Mouse (Mus musculus): Measurements from ENCODE around the gene Nfkbil1. TPM values are rescaled to one million over a fixed set of nuclear protein-coding genes. Genes with fewer than 3 reads are reported as not detected.

Nfkbil1 gene
- polyA plus RNA-seq, 1 experiment: 7.9 TPM

GRCm38 (mm10) chr17:35174201-35174977 is 61.2 kb downstream of the Nfkbil1 start:
- Histone ChIP-seq H3K27me3 (ENCODE audit: control insufficient read depth, insufficient read depth, low read length, poor library complexity, severe bottlenecking) (no peaks in the 10 kb centered on the region), H3K9me3 (replicated peaks; ENCODE audit: control insufficient read depth, insufficient read depth, low read length, poor library complexity, severe bottlenecking) (no peaks in the 10 kb centered on the region), H3K36me3 (ENCODE audit: control insufficient read depth, insufficient read depth, low read length, poor library complexity, severe bottlenecking) (no peaks in the 10 kb centered on the region), H3K4me3 (ENCODE audit: low read depth, low read length) (no peak overlapping the region), H3K27ac (ENCODE audit: insufficient read depth, low read length) (no peak overlapping the region), H3K9ac (ENCODE audit: low read depth, poor library complexity, severe bottlenecking) (no peak overlapping the region), H3K4me1 (ENCODE audit: control insufficient read depth, insufficient read depth, low read length) (no peaks in the 10 kb centered on the region)
- TF ChIP-seq POLR2A (IDR thresholded peaks at IDR 0.05; ENCODE audit: insufficient read depth, low read length) (no peak), CTCF (IDR thresholded peaks at IDR 0.05; ENCODE audit: low read depth, low read length) (no peak), EP300 (IDR thresholded peaks at IDR 0.05; ENCODE audit: insufficient read depth, low read depth, low read length) (no peak)

GRCm38 (mm10) chr17:35173329-35173728 is 62.3 kb downstream of the Nfkbil1 start:
- H3K36me3 ChIP-seq (ENCODE audit: control insufficient read depth, insufficient read depth, low read length, poor library complexity, severe bottlenecking): no peaks in the 10 kb centered on the region
- no peaks in the 10 kb centered on the region for H3K4me1 ChIP-seq (ENCODE audit: control insufficient read depth, insufficient read depth, low read length)
- H3K9ac ChIP-seq (ENCODE audit: low read depth, poor library complexity, severe bottlenecking): no peak overlapping the region
- no peaks in the 10 kb centered on the region for H3K27me3 ChIP-seq (ENCODE audit: control insufficient read depth, insufficient read depth, low read length, poor library complexity, severe bottlenecking)
- TF ChIP-seq CTCF (IDR thresholded peaks at IDR 0.05; ENCODE audit: low read depth, low read length) (no peak), POLR2A (IDR thresholded peaks at IDR 0.05; ENCODE audit: insufficient read depth, low read length) (no peak), EP300 (IDR thresholded peaks at IDR 0.05; ENCODE audit: insufficient read depth, low read depth, low read length) (no peak)
- no peaks in the 10 kb centered on the region for H3K9me3 ChIP-seq (replicated peaks; ENCODE audit: control insufficient read depth, insufficient read depth, low read length, poor library complexity, severe bottlenecking)
- H3K4me3 ChIP-seq (ENCODE audit: low read depth, low read length): no peak overlapping the region
- no peak overlapping the region for H3K27ac ChIP-seq (ENCODE audit: insufficient read depth, low read length)

- H3K4me3 ChIP-seq (ENCODE audit: low read depth, low read length): no peak overlapping the region
- H3K9me3 ChIP-seq (replicated peaks; ENCODE audit: control insufficient read depth, insufficient read depth, low read length, poor library complexity, severe bottlenecking): no peaks in the 10 kb centered on the region
- H3K36me3 ChIP-seq (ENCODE audit: control insufficient read depth, insufficient read depth, low read length, poor library complexity, severe bottlenecking): no peaks in the 10 kb centered on the region
- no peak overlapping the region for H3K27ac ChIP-seq (ENCODE audit: insufficient read depth, low read length)
- H3K9ac ChIP-seq (ENCODE audit: low read depth, poor library complexity, severe bottlenecking): no peak overlapping the region
- H3K27me3 ChIP-seq (ENCODE audit: control insufficient read depth, insufficient read depth, low read length, poor library complexity, severe bottlenecking): no peaks in the 10 kb centered on the region
- TF ChIP-seq EP300 (IDR thresholded peaks at IDR 0.05; ENCODE audit: insufficient read depth, low read depth, low read length) (no peak), POLR2A (IDR thresholded peaks at IDR 0.05; ENCODE audit: insufficient read depth, low read length) (no peak), CTCF (IDR thresholded peaks at IDR 0.05; ENCODE audit: low read depth, low read length) (no peak)
- H3K4me1 ChIP-seq (ENCODE audit: control insufficient read depth, insufficient read depth, low read length): no peaks in the 10 kb centered on the region
Observed at GRCm38 (mm10) chr17:35172445-35173234, 63.0 kb downstream of the Nfkbil1 start.

Other genes with a start within 250 kb of the Nfkbil1 start
- 108 and 123 TPM in 2 replicates for gene Vars, start 234.8 kb downstream of the Nfkbil1 start, polyA plus RNA-seq (2011; ENCODE audit: insufficient read depth, insufficient read length, low read depth, missing spikeins)
- gene Vwa7, start 219.2 kb downstream of the Nfkbil1 start, polyA plus RNA-seq (2011; ENCODE audit: insufficient read depth, insufficient read length, low read depth, missing spikeins): 0.30 and 0.33 TPM in 2 replicates
- gene Sapcd1, start 207.8 kb downstream of the Nfkbil1 start, polyA plus RNA-seq (2011; ENCODE audit: insufficient read depth, insufficient read length, low read depth, missing spikeins): 1.7 and 3.9 TPM in 2 replicates
- 6.7 and 7.4 TPM in 2 replicates for gene Msh5, start 189.0 kb downstream of the Nfkbil1 start, polyA plus RNA-seq (2011; ENCODE audit: insufficient read depth, insufficient read length, low read depth, missing spikeins)
- gene Clic1, start 185.8 kb downstream of the Nfkbil1 start, polyA plus RNA-seq (2011; ENCODE audit: insufficient read depth, insufficient read length, low read depth, missing spikeins): 173 and 182 TPM in 2 replicates
- 92.5 and 101 TPM in 2 replicates for gene Ddah2, start 176.8 kb downstream of the Nfkbil1 start, polyA plus RNA-seq (2011; ENCODE audit: insufficient read depth, insufficient read length, low read depth, missing spikeins)
- gene Ly6g6c, start 170.4 kb downstream of the Nfkbil1 start, polyA plus RNA-seq (2011; ENCODE audit: insufficient read depth, insufficient read length, low read depth, missing spikeins): 3.7 and 4.0 TPM in 2 replicates
- gene Mpig6b, start 169.6 kb downstream of the Nfkbil1 start, polyA plus RNA-seq (2011; ENCODE audit: insufficient read depth, insufficient read length, low read depth, missing spikeins): 2.8 and 3.3 TPM in 2 replicates
- gene Ly6g6e, start 158.9 kb downstream of the Nfkbil1 start, polyA plus RNA-seq (2011; ENCODE audit: insufficient read depth, insufficient read length, low read depth, missing spikeins): 27.5 and 31.2 TPM in 2 replicates
- 1.3 and 1.9 TPM in 2 replicates for gene Ly6g6d, start 157.7 kb downstream of the Nfkbil1 start, polyA plus RNA-seq (2011; ENCODE audit: insufficient read depth, insufficient read length, low read depth, missing spikeins)
- not detected in 2 replicates for gene Ly6g6f, start 150.2 kb downstream of the Nfkbil1 start, polyA plus RNA-seq (2011; ENCODE audit: insufficient read depth, insufficient read length, low read depth, missing spikeins)
- gene Abhd16a, start 146.5 kb downstream of the Nfkbil1 start, polyA plus RNA-seq (2011; ENCODE audit: insufficient read depth, insufficient read length, low read depth, missing spikeins): 12.7 and 15.6 TPM in 2 replicates
- gene Ly6g5c, start 127.5 kb downstream of the Nfkbil1 start, polyA plus RNA-seq (2011; ENCODE audit: insufficient read depth, insufficient read length, low read depth, missing spikeins): not detected in 2 replicates
- not detected in 2 replicates for gene Ly6g5b, start 120.4 kb downstream of the Nfkbil1 start, polyA plus RNA-seq (2011; ENCODE audit: insufficient read depth, insufficient read length, low read depth, missing spikeins)
- 18.9 and 19.1 TPM in 2 replicates for gene Gpank1, start 114.3 kb downstream of the Nfkbil1 start, polyA plus RNA-seq (2011; ENCODE audit: insufficient read depth, insufficient read length, low read depth, missing spikeins)
- 146 and 173 TPM in 2 replicates for gene Csnk2b, start 113.7 kb downstream of the Nfkbil1 start, polyA plus RNA-seq (2011; ENCODE audit: insufficient read depth, insufficient read length, low read depth, missing spikeins)
- gene D17H6S53E, start 109.4 kb downstream of the Nfkbil1 start, polyA plus RNA-seq (2011; ENCODE audit: insufficient read depth, insufficient read length, low read depth, missing spikeins): 4.3 and 8.1 TPM in 2 replicates
- not detected in 2 replicates for gene Apom, start 103.7 kb downstream of the Nfkbil1 start, polyA plus RNA-seq (2011; ENCODE audit: insufficient read depth, insufficient read length, low read depth, missing spikeins)
- 231 and 262 TPM in 2 replicates for gene Bag6, start 100.6 kb downstream of the Nfkbil1 start, polyA plus RNA-seq (2011; ENCODE audit: insufficient read depth, insufficient read length, low read depth, missing spikeins)
- gene Prrc2a, start 70.9 kb downstream of the Nfkbil1 start, polyA plus RNA-seq (2011; ENCODE audit: insufficient read depth, insufficient read length, low read depth, missing spikeins): 236 and 256 TPM in 2 replicates
- 2.1 TPM in 1 of 2 replicates, not detected in the other for gene Aif1, start 59.7 kb downstream of the Nfkbil1 start, polyA plus RNA-seq (2011; ENCODE audit: insufficient read depth, insufficient read length, low read depth, missing spikeins)
- 2.3 and 2.5 TPM in 2 replicates for gene Lst1, start 47.4 kb downstream of the Nfkbil1 start, polyA plus RNA-seq (2011; ENCODE audit: insufficient read depth, insufficient read length, low read depth, missing spikeins)
- 10.7 and 14.2 TPM in 2 replicates for gene Ltb, start 41.4 kb downstream of the Nfkbil1 start, polyA plus RNA-seq (2011; ENCODE audit: insufficient read depth, insufficient read length, low read depth, missing spikeins)
- gene Tnf, start 33.8 kb downstream of the Nfkbil1 start, polyA plus RNA-seq (2011; ENCODE audit: insufficient read depth, insufficient read length, low read depth, missing spikeins): not detected in 2 replicates
- 0.64 TPM in 1 of 2 replicates, not detected in the other for gene Lta, start 30.4 kb downstream of the Nfkbil1 start, polyA plus RNA-seq (2011; ENCODE audit: insufficient read depth, insufficient read length, low read depth, missing spikeins)
- gene Gm16181, start 15.0 kb downstream of the Nfkbil1 start, polyA plus RNA-seq (2011; ENCODE audit: insufficient read depth, insufficient read length, low read depth, missing spikeins): not detected in 2 replicates
- 2.3 and 4.2 TPM in 2 replicates for gene Atp6v1g2, start 2.1 kb downstream of the Nfkbil1 start, polyA plus RNA-seq (2011; ENCODE audit: insufficient read depth, insufficient read length, low read depth, missing spikeins)
- 245 and 258 TPM in 2 replicates for gene Ddx39b, start 6.0 kb upstream of the Nfkbil1 start, polyA plus RNA-seq (2011; ENCODE audit: insufficient read depth, insufficient read length, low read depth, missing spikeins)
- 19.8 and 23.1 TPM in 2 replicates for gene H2-D1, start 26.9 kb upstream of the Nfkbil1 start, polyA plus RNA-seq (2011; ENCODE audit: insufficient read depth, insufficient read length, low read depth, missing spikeins)
- not detected in 2 replicates for gene H2-Q1, start 84.6 kb upstream of the Nfkbil1 start, polyA plus RNA-seq (2011; ENCODE audit: insufficient read depth, insufficient read length, low read depth, missing spikeins)
- gene H2-Q2, start 106.5 kb upstream of the Nfkbil1 start, polyA plus RNA-seq (2011; ENCODE audit: insufficient read depth, insufficient read length, low read depth, missing spikeins): 5.6 and 5.8 TPM in 2 replicates
- gene H2-Q4, start 143.8 kb upstream of the Nfkbil1 start, polyA plus RNA-seq (2011; ENCODE audit: insufficient read depth, insufficient read length, low read depth, missing spikeins): 10.0 and 11.6 TPM in 2 replicates
- gene H2-Q6, start 189.1 kb upstream of the Nfkbil1 start, polyA plus RNA-seq (2011; ENCODE audit: insufficient read depth, insufficient read length, low read depth, missing spikeins): 2.1 and 2.2 TPM in 2 replicates
- gene H2-Q7, start 203.4 kb upstream of the Nfkbil1 start, polyA plus RNA-seq (2011; ENCODE audit: insufficient read depth, insufficient read length, low read depth, missing spikeins): 4.9 and 5.0 TPM in 2 replicates
- gene H2-Q10, start 234.3 kb upstream of the Nfkbil1 start, polyA plus RNA-seq (2011; ENCODE audit: insufficient read depth, insufficient read length, low read depth, missing spikeins): 0.68 and 2.0 TPM in 2 replicates